Mouse (Mus musculus): Measurements from ENCODE around the gene Ubr4. TPM values are rescaled to one million over a fixed set of nuclear protein-coding genes. Genes with fewer than 3 reads are reported as not detected.

Gene Ubr4
- total and polyA plus RNA-seq, 3 experiments = 81.9 to 270 (median 177) TPM

- Histone ChIP-seq H3K9ac (ENCODE audit: control insufficient read depth, low read depth, low read length, poor library complexity, severe bottlenecking) (no peak overlapping the region), H3K36me3 (ENCODE audit: control insufficient read depth in 1 of 2, insufficient read depth in 2 of 2, low read length in 2 of 2) (peaks cover 0 to 16% of the 10 kb centered on the region in 2 experiments; a peak in 2 of 4 replicates), H3K27me3 (ENCODE audit: control insufficient read depth in 1 of 2, insufficient read depth in 2 of 2, low read length in 2 of 2) (no peaks in the 10 kb centered on the region), H3K4me3 (ENCODE audit: control insufficient read depth in 1 of 2, insufficient read depth in 1 of 2, low read depth in 2 of 2, low read length in 2 of 2) (no peak overlapping the region), H3K27ac (ENCODE audit: control insufficient read depth, low read depth, low read length) (no peak overlapping the region), H3K79me2 (ENCODE audit: control insufficient read depth, insufficient read depth, low read length, poor library complexity) (no peaks in the 10 kb centered on the region), H3K9me3 (replicated peaks; ENCODE audit: insufficient read depth, low read length) (no peaks in the 10 kb centered on the region), H3K4me1 (ENCODE audit: control insufficient read depth in 1 of 2, insufficient read depth in 2 of 2, low read length in 2 of 2) (no peaks in the 10 kb centered on the region)
- DNase-seq (ENCODE audit: low read depth, low spot score) = no peak
- TF ChIP-seq USF1 (IDR thresholded peaks at IDR 0.05; ENCODE audit: low read depth, low read length) (no peak), UBTF (IDR thresholded peaks at IDR 0.05; ENCODE audit: borderline replicate concordance, insufficient read depth, low read depth, low read length) (no peak), MAX (IDR thresholded peaks at IDR 0.05; ENCODE audit: low read length) (no peak), ELF1 (IDR thresholded peaks at IDR 0.05; ENCODE audit: low read depth, low read length) (no peak), GATA1 (IDR thresholded peaks at IDR 0.05; ENCODE audit: low read depth, low read length) (no peak), MYC (IDR thresholded peaks at IDR 0.05; ENCODE audit: low read depth, low read length) (no peak), MXI1 (IDR thresholded peaks at IDR 0.05; ENCODE audit: low read depth, low read length) (no peak), MAFK (IDR thresholded peaks at IDR 0.05; ENCODE audit: borderline replicate concordance, low read depth, low read length) (no peak), SMC3 (IDR thresholded peaks at IDR 0.05; ENCODE audit: low read depth, low read length) (no peak)
These were observed 132.1 kb downstream of the Ubr4 start for GRCm38 (mm10) chr4:139484496-139484895.

GRCm38 (mm10) chr4:139487085-139487484 is 134.7 kb downstream of the Ubr4 start:
- H3K9ac ChIP-seq (ENCODE audit: control insufficient read depth, low read depth, low read length, poor library complexity, severe bottlenecking) = no peak overlapping the region
- H3K4me1 ChIP-seq (ENCODE audit: control insufficient read depth in 1 of 2, insufficient read depth in 2 of 2, low read length in 2 of 2) = no peaks in the 10 kb centered on the region
- H3K4me3 ChIP-seq (ENCODE audit: control insufficient read depth in 1 of 2, insufficient read depth in 1 of 2, low read depth in 2 of 2, low read length in 2 of 2) = no peak overlapping the region
- TF ChIP-seq RCOR1 (IDR thresholded peaks at IDR 0.05; ENCODE audit: low read depth, low read length) (no peak), TCF12 (IDR thresholded peaks at IDR 0.05; ENCODE audit: low read depth, low read length) (no peak), JUND (IDR thresholded peaks at IDR 0.05; ENCODE audit: low read depth, low read length) (no peak), NELFE (IDR thresholded peaks at IDR 0.05; ENCODE audit: low read depth, low read length) (no peak), ELF1 (IDR thresholded peaks at IDR 0.05; ENCODE audit: low read depth, low read length) (no peak), MXI1 (IDR thresholded peaks at IDR 0.05; ENCODE audit: low read depth, low read length) (no peak), ETS1 (IDR thresholded peaks at IDR 0.05; ENCODE audit: low read depth, low read length) (no peak)
- H3K27me3 ChIP-seq (ENCODE audit: control insufficient read depth in 1 of 2, insufficient read depth in 2 of 2, low read length in 2 of 2) = no peaks in the 10 kb centered on the region
- peaks cover 0 to 9% of the 10 kb centered on the region in 2 experiments; a peak in 2 of 4 replicates for H3K36me3 ChIP-seq (ENCODE audit: control insufficient read depth in 1 of 2, insufficient read depth in 2 of 2, low read length in 2 of 2)
- no peaks in the 10 kb centered on the region for H3K79me2 ChIP-seq (ENCODE audit: control insufficient read depth, insufficient read depth, low read length, poor library complexity)
- H3K9me3 ChIP-seq (replicated peaks; ENCODE audit: insufficient read depth, low read length) = no peaks in the 10 kb centered on the region
- no peak for DNase-seq (ENCODE audit: low read depth, low spot score)
- no peak overlapping the region for H3K27ac ChIP-seq (ENCODE audit: control insufficient read depth, low read depth, low read length)

- no peak for DNase-seq (ENCODE audit: low read depth, low spot score)
- Histone ChIP-seq H3K36me3 (ENCODE audit: control insufficient read depth in 1 of 2, insufficient read depth in 2 of 2, low read length in 2 of 2) (peaks cover 0 to 6% of the 10 kb centered on the region in 2 experiments; a peak in 2 of 4 replicates), H3K27ac (ENCODE audit: control insufficient read depth, low read depth, low read length) (no peak overlapping the region), H3K4me3 (ENCODE audit: control insufficient read depth in 1 of 2, insufficient read depth in 1 of 2, low read depth in 2 of 2, low read length in 2 of 2) (no peak overlapping the region), H3K9ac (ENCODE audit: control insufficient read depth, low read depth, low read length, poor library complexity, severe bottlenecking) (no peak overlapping the region), H3K4me1 (ENCODE audit: control insufficient read depth in 1 of 2, insufficient read depth in 2 of 2, low read length in 2 of 2) (peaks cover 0 to 2% of the 10 kb centered on the region in 2 experiments; a peak in 1 of 4 replicates), H3K27me3 (ENCODE audit: control insufficient read depth in 1 of 2, insufficient read depth in 2 of 2, low read length in 2 of 2) (no peaks in the 10 kb centered on the region), H3K79me2 (ENCODE audit: control insufficient read depth, insufficient read depth, low read length, poor library complexity) (no peaks in the 10 kb centered on the region), H3K9me3 (replicated peaks; ENCODE audit: insufficient read depth, low read length) (no peaks in the 10 kb centered on the region)
- TF ChIP-seq TAL1 (IDR thresholded peaks at IDR 0.05; ENCODE audit: low read length) = no peak
- no peak for TF ChIP-seq E2F4 (IDR thresholded peaks at IDR 0.05; ENCODE audit: borderline replicate concordance, low read depth, low read length)
- no peak for TF ChIP-seq SMC3 (IDR thresholded peaks at IDR 0.05; ENCODE audit: low read depth, low read length)
- no peak for TF ChIP-seq TBP (IDR thresholded peaks at IDR 0.05; ENCODE audit: low read depth, low read length)
- TF ChIP-seq USF2 (IDR thresholded peaks at IDR 0.05; ENCODE audit: borderline replicate concordance in 1 of 2, insufficient read depth in 1 of 2, low read depth in 1 of 2, low read length in 2 of 2) = no peak
- no peak for TF ChIP-seq MAZ (IDR thresholded peaks at IDR 0.05; ENCODE audit: low read depth, low read length)
- TF ChIP-seq MAFK (IDR thresholded peaks at IDR 0.05; ENCODE audit: borderline replicate concordance, low read depth, low read length) = no peak
- TF ChIP-seq BHLHE40 (IDR thresholded peaks at IDR 0.05; ENCODE audit: borderline replicate concordance, low read depth, low read length) = no peak
- TF ChIP-seq SIN3A (IDR thresholded peaks at IDR 0.05; ENCODE audit: low read length) = no peak
- TF ChIP-seq MYB (IDR thresholded peaks at IDR 0.05; ENCODE audit: low read depth, low read length) = no peak
- no peak for TF ChIP-seq ELF1 (IDR thresholded peaks at IDR 0.05; ENCODE audit: low read depth, low read length)
- no peak for TF ChIP-seq USF1 (IDR thresholded peaks at IDR 0.05; ENCODE audit: low read depth, low read length)
- TF ChIP-seq JUND (IDR thresholded peaks at IDR 0.05; ENCODE audit: low read depth, low read length) = no peak
- no peak for TF ChIP-seq TCF12 (IDR thresholded peaks at IDR 0.05; ENCODE audit: low read depth, low read length)
- TF ChIP-seq ZKSCAN1 (IDR thresholded peaks at IDR 0.05; ENCODE audit: low read depth, low read length) = no peak
- TF ChIP-seq RAD21 (IDR thresholded peaks at IDR 0.05; ENCODE audit: low read depth, low read length) = no peak
- TF ChIP-seq GATA1 (IDR thresholded peaks at IDR 0.05; ENCODE audit: low read depth, low read length) = no peak
- no peak for TF ChIP-seq ZMIZ1 (IDR thresholded peaks at IDR 0.05; ENCODE audit: low read depth, low read length)
- no peak for TF ChIP-seq ETS1 (IDR thresholded peaks at IDR 0.05; ENCODE audit: low read depth, low read length)
These were observed 135.9 kb downstream of the Ubr4 start for GRCm38 (mm10) chr4:139488325-139488724.

Measured in MEL (cell line).